Mouse (Mus musculus) bone marrow macrophage, adult 2 months (primary cell): ENCODE data around the gene Fuca1.

Experiments used
- CTCF ChIP-seq: IDR thresholded peaks from 2 replicates; pipeline ENCODE4 v1.5.1; 2012; ENCODE audit warnings: low read depth, mild to moderate bottlenecking, low read length, moderate library complexity
- POLR2A ChIP-seq: IDR thresholded peaks from 2 replicates; pipeline ENCODE4 v1.6.1; 2012; ENCODE audit warnings: mild to moderate bottlenecking, low read depth, low read length, borderline replicate concordance

- no peak for TF ChIP-seq POLR2A
- TF ChIP-seq CTCF: no peak
These were observed 43.9 kb downstream of the Fuca1 start for GRCm38 (mm10) chr4:135964426-135964825.
